Mouse (Mus musculus) adrenal gland, adult 8-10 months (tissue): ENCODE data around the gene 1600014C23Rik. TPM values are rescaled to one million over a fixed set of nuclear protein-coding genes. Genes with fewer than 3 reads are reported as not detected.
A peak's percentile ranks its signal among the peaks of the same experiment; 100 is the strongest.

Experiments
- DNase-seq: peaks from one replicate; pipeline ENCODE4 v3.0.0; 2022
- total RNA-seq, 4 experiments: library from RNA; stranded (reverse); gene quantifications; 2 replicates each; pipeline ENCODE4 v1.2.4; 2022

Gene 1600014C23Rik
- total RNA-seq, 4 experiments from 2014 or later, result not detected

DNA sequence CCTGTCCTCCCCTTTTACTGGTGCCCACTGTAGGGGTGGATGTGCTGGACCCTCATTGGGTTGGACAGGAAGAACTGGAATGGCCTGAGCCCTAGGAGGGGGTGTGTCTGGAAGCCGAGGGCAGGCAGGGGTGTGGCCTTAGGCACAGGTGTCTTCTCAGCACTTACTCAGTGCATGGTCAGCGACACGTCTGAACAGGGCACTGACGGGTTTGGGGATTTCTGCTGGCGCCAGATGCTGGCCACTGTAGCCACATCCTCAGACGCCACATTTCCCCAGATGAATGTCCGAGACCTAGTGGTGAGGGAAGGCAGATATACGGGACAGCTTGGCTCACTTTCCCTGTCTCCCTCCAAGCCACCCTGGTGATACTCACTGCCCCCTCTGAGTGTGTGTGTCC is 18.4 kb upstream of the 1600014C23Rik start:
- no peak for DNase-seq

DNA sequence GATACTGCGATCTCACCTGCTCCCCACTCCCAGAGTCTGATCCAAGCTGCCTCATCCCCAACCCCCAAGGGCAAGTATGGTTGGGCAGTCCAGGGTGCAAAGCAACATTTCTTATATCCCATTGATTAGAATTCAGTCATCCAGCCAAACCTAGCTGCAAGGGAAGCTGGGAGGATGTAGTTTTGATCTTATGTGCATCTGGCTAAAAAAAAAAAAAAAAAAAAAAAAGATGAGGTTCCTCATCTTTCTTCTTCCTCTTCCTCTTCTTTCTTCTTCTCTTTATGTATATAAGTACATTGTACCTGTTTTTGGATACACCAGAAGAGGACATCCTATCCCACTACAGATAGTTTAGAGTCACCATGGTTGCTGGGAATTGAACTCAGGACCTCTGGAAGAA is 17.7 kb upstream of the 1600014C23Rik start:
- DNase-seq, result no peak

DNA sequence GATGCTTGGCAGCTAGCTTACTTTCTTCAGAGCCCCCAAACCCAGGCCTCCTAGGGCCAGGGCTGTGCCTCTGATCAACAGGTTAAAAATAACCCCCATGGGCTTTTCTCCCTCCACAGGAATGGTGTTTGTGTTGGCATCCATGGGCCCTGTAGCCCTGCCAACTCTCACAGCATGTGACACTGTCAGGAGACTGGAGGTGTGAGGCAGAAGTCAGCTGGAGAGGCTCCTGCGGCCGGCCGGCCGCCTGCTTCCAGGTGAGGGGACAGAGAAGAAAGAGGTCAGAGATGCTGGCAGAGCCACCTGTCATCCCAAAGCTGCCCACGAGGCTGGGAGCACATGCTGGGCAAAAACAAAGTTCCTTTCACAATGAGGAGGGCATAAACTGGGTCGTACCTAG is 15.5 kb upstream of the 1600014C23Rik start:
- DNase-seq, result no peak

DNA sequence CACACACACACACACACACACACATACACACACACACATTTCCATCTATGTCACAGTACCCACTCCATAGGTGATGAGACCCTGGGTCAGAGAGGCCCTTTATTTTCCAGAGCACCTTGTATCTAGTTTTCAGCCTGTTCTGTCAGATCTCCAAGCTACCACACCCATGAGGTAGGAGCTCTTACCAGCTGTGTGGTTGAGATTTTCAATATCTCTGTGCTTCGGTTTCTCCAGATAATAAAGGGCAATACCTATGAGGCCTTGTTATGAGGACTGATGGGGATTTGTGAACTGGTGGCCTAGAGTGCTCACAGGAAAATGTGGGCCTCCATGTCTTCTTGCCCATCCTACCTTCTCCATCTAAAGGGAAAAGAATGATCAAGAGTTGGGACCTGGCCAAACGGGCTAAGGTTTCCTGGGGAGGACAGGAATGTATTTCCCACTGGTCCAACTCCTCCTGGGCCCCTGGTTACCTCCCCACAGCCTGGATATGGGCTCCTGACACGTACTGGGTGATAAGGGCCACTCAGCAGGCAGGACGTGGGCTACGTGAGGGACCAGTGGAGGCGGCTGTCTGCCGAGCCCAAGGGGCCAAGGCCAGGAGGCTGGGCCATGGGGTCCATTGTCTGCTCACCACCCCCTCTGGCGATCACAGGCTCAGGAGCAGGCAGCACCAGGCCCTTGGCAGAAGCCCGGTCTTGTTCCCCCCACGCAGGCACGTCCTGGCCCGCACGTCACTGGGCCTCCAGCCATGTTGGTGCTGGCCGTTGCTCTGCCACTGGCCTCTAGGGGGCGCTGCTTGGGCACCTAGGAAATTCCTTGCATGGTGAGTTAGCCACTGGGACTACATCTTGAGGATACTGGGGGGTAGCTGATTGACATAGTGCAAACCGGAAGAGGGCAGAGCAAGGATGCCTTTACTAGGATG is 14.5 kb upstream of the 1600014C23Rik start:
- DNase-seq, result peak; percentile 60

DNA sequence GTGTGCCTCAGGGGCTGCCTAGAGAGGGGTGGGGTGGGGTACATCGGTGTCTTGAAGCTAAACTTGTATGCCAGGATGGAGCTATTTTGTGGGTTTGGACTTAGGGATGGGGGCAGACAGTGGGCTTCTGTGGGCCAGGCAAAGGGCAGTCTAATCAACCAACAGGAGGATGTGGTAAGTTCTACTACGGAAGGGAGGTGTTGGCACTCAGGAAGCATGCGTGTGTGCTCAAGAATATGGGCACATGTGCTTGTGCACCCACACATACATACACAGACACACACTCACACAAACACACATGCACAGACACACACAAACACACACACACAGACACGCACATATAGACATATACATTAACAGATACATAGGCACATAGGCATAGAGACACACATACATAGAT is 13.6 kb upstream of the 1600014C23Rik start:
- DNase-seq, result no peak

DNA sequence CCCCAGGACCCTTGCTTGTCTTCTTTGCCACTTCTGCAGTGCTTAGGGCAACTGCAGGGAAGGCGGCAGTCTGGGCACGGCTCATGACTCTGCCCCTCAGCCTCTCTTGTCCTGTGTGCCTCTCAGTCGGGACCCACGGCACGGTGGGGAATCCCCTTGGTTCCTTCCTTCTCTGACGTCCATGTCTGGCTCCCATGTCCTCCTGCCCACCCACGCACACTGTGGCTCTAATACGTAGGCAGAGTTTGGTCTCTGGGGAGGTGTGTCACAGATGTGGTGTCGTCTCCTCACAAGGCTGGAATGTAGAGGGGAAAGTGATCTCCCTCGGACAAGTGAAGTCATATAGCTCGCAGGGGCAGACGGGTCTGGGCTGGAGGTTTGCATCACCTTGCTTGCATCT is 13.1 kb upstream of the 1600014C23Rik start:
- no peak for DNase-seq

DNA sequence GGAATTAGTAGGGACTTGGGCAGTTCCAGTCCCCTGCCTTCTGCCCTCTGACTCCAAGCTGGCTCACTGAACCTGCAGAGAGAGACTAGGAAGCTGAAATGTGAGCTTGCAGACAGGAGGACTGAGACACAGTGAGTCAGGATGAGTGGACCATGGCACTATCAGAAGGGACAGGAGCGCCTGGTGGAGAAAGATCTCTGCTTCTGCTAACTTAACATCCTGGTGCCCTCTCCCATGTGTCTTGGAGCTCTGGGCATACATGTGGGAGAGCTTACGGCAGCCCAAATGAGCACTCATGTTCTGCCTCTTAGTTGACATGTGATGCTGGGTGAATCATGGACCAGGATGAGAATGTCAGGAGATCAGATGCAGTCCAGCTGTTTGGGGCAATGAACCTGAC is 12.0 kb upstream of the 1600014C23Rik start:
- DNase-seq, result no peak

DNA sequence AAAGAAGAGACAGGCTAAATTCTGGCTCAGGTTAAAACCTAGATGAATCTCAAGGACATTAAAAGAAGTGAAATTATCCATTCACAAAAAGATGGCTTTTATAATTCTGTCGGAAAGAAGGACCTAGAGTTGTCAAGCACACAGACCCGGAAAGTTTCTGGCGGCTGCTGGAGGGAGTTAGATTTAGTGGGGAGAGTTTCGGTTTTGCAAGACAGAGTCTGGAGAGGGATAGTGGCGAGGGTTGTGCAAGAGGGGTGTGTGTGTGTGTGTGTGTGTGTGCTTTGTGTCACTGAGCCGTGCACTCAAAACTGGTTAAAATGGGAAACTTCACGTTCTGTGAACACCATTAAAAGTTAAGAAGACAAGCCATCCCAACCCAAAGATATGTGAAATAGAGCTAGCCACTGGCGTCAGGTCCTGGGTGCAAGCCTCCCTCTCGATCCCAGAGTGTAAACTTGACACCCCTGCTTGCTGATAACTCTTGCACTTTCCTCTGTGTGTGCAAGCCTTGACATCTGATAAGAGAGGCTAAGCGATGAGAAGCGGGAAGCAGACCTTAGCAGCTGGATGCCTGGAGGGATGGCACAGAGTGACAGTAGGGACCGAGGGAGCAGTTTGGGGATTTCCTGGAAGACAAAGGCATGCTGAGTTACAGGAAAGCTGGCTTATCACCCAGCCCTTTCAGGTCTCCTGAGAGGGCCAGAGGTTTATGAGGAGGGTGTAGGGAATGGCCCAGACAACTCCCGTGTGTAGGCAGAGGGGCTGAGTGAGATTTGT is 8.9 kb upstream of the 1600014C23Rik start:
- no peak for DNase-seq

DNA sequence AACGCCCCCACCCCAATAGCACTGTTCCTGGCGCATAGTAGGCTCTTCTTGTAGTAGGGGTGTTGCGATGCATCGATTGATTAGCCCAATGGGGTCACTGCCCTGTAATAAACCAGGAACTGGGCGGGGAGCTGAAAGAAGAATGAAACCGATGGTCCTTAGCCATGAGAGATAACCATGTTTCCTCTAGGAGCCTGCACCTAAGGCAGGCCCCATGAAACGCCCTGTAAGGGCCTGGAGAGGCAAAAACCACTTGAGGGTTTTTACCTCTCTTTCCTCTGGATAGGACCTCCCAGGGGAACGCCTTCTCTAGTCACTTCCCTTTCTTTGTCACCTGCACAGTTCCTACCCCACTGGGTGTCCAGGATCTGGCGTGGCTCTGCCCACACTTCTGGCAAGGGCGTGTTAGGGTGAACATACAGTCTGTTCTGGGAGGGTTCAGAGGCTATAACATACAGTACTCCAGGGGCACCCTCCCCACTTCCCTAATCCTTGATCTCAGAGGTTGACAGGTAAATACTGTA is 3.5 kb upstream of the 1600014C23Rik start:
- DNase-seq, result no peak

DNA sequence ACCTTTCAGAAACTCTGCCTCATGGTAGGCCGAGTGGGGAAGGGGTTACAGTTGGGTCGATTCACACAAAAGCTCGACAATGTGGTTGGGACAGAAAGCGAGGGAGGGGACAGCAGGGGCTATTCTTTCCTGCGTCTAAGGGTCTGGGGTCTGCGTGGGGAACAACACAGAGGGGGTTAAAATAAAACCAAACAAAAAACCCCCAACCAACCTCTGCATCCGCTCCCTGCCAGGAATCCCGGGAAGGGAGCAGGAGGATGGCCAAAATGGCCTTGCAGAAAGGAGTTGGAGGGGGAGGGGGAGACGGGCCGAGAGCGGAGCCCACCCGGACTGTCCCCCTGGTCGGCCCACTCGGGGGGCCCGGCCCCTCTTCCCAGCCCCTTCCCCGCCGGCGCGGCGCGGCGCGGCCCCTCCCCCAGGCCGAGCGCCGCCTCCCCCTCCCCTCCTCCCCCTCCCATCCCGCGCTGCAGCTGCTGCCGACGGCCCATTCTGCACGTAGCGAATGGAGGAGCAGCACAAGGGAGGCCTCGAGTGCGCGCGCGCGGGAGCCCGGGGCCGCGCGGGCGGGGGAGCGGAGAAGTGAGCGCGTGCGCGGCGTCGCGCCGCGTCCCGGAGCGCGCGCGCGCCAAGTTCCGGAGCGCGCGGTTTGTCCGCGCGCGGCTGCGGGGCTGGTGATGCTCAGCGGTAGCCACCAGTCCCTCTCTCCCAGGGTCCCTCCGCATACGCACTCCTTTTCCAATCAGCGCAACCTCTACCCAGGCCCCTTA is 2.9 kb upstream of the 1600014C23Rik start:
- peak; percentile 75 for DNase-seq

DNA sequence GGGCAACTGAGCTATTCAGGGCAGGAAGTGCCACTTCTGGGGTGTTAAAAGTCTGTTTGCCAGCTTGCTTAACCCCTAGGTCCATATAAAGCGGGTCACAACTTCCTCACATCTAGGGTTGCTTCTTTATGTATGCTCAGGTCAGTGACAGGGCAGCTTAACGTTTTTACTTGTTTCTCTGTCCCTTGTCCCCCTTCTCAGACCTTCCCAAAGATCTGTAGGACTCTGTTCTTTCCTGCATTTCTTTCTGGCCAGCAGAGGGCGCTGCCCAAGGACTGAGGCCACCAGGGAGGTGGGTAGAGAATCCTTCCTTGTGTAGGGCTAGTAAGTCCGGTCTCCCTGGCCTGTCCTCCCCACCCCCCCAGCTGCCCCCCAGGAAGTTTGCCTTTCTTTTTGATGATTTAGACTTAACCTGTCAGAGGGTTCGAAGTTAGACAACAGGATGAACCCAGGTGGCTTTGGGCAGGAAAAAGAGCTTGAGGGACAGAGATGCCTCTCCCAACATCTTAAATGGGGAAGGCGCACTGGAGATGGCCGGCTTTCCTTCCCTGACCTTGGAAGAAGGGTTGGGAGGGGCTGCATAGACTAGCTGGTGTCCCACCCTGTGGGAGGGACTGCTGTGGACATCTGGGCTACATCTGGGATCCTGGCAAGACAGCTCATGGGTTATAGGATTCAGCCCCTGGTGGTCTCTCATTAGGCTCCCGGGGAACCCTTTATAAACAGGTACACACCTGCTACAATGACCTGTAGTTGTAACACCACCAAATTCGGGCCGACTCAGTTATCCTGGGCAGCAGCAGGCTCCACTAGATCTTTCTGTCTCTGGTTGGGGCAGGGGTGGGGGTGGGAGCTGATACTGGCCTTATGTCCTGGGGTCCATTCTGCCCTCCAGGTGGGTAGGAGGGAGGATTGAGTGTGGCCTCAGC is 2.0 kb upstream of the 1600014C23Rik start:
- DNase-seq, result peak; percentile 68

DNA sequence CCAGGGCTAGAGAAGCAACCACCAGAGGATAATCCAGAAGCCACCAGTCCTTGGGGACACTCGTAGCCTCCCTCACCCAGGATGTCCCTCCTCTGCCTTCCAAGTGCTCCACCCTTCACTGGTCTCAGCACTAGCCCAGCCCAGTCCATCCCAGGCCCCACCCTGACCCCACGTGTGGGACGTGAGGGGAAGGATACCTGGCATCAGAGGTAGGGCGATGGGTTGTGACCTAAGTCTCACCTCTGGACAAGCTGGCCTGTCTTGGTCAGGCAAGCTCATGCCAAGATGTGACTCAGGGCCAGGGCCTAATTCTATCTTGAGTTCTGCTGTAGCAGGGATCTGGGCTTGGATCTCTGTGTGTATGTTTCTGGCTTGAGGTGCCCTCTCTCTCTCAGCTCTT is 1.2 kb upstream of the 1600014C23Rik start:
- no peak for DNase-seq

DNA sequence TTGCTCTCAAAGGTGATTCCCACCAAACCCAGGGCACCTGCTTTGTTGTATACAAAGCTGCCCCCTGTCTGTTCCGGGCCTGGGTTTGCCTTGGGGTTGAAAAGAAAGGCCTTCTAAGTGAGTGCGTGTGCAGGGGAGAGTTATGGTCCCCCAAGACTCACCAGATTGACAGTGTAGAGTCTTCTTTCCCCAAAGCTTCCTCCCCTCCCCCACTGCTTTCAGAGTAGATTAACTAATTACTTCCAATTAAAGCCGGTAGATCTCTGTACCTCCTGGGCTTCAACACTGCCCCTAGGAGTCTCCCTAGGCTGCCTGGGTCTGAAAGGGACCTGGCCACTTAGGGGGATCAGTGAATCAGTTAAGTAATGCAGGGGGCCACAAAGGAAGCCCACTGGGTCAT is 689 bp upstream of the 1600014C23Rik start:
- DNase-seq, result no peak

DNA sequence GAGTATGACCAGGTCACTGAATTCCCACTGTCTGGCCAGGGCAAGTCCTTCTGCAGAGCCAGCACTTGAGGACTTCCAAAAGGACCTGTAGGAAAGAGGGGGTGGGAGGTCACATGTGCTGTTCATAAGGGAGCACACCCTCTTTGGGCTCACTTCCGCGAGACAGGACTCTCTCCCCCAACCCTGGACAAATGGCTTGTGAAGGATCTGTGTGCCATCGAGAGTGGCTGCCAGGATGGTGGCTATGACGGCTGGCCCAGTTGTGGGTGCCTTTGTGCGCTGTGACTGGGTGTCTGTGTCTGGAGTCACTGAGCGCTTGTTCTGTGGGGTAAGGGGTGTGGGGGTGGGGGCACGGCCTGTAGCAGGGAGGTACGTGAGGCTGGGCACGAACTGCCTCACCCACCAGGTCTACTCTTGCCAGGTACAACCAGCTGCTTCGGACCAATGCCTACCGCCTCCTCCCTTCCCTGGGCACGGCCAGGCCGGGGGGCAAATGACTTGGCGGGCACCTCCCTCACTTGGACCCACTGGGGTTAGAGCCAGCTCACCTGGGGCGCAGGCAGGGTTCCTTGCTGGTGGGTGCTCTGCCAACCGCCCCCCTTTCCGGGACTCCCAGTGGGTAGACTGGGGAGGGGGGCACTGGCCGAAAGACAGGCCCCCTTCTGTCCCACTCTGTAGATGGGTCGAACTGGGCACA is 458 bp downstream of the 1600014C23Rik start:
- no peak for DNase-seq

DNA sequence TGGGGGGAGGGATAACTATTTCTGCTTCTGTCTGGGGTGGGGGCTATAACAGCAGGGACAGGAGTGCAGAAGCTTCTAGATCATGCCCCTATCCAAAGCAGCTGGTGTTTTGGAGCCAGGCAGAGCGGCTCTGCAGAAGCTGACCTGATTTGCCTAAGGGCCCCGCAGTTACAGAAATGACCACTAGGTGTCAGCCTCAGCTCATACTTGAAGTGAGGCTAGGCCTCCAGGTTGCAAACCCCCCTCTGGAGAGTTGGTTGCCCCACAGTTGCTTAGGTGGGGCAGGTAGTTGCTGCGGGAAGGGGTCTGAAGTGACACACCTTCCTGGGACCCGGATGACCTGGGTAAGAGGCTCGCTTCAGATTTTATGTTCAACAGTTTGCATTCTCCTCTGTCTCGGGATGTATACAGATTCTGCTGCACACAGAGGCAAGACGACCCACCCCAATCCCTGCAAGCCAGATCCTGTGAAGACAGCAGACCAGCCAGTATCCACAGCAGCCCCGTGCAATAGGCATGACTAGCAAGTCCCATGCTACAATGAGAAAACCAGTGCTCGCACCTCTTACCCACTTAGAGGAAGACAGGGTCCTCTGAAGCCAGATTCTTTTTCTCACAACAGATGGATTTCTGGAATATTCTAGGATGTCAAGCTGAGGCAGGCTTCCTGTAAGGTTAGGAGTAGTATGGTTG is 2.3 kb downstream of the 1600014C23Rik start:
- peak; percentile 71 for DNase-seq

DNA sequence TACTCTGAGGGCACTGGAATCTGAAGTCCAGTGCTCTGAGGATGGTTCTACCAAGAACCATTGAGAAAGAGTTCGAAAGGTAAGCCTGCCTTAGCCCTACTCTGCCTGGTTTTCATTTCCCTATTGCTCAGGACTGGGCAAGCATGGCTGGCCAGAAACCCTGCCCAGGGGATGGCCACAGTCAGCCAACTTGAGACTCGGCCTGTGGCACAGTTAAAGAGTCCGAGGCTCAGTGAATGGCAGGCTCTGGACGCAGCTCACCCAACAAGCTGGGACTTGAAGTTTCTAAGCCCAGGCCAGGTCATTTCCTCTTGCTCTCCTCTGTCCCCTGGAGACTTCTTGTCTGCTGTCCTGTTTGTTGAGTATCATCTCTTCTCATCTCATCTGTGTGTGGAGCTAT is 2.9 kb downstream of the 1600014C23Rik start:
- no peak for DNase-seq

DNA sequence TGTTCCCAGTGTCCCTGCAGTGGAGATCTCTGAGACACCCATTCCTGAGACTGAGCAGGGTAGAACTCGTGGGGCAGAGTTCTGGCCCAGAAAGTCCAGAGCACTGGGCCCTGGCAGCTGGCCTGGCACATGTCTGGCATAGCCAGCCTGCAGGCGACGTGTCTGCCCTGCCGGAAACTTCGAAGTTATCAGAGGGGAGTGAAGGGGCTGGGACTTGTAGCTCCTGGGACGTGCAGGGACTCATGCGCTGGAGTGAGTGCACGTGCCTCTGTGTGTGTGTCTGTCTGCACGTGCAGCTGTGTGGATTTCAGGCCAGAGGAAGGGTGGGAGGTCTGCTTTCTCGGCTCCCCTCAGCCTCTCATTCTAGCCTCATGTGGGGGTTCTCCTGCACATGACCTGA is 4.3 kb downstream of the 1600014C23Rik start:
- DNase-seq, result no peak

DNA sequence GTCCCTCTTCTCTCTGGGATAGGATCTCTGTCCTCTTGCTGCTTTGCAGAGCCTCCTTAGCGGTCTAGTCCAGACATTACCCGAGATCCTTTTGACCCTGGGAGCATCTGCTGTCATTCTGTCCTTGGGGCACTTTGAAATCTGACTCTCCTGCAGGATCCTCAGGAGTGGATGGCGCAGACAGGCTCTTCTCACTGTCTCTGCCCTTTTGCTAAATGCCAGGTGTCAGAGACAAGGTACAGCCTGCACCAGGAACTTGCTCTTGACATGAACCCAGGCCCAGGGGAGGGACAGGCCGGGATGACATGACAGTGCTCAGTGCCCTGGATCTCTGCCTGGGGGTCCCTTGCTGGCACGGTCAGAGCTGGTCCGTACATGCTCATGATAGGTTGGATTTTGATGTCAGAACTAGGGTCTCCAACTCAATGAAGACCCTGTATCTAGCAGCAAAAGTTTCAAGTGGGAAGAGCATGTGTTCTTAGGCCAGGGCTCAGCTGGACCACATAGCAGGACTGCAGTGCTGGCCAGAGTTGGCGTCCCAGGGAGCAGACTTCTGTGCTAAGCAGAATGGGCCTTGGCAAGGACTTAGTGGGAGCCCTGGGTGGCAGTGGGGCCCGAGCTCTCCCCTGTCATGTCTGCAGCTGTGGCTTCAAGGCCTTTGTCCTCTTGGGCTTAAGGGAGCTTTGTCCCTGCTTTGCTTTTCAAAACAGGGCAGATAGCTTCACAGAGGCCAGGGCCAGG is 5.5 kb downstream of the 1600014C23Rik start:
- DNase-seq, result no peak

DNA sequence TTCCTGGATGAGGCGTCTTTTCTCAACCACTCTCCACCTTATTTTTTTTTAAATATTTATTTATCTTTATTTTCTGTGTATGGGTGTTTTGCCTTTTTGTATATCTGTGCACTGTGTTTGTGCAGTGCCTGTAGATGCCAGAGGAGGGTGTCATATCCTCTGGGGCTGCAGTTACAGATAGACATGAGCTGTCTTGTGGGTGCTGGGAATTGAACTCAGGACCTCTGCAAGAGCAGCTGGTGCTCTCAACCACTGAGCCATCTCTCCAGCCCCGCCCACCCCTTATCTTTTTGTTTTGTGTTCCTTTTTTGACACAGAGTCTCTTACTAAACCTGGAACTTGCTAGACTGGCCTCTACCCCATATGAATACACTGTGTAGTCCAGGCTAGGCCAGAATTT is 6.2 kb downstream of the 1600014C23Rik start:
- no peak for DNase-seq

DNA sequence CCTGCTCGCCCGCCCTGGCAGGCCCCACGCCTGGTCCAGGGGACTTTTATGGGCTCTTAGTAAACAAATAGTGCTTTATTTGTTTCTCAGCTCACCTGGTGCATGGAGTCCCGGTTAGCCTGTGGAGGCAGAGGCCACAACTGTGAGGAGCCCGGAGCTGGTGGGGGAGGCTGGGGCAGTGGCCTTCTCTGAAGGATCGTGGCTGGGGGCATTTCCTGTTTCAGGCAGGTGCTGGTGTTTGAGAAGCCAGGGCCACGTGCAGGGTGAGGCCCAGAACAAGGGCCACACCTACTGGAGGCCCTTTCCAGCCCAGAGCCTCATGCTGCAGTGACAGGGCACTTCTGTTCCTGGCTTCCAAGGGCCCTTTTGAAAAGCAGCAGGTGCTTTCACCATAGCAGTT is 7.4 kb downstream of the 1600014C23Rik start:
- DNase-seq, result no peak
